Mouse (Mus musculus) lung, adult 2 months (tissue): ENCODE measurements around the gene Cnot10. TPM values are rescaled to one million over a fixed set of nuclear protein-coding genes. Genes with fewer than 3 reads are reported as not detected.

Experiments used
- DNase-seq: peaks from one replicate; pipeline ENCODE4 v3.0.0; 2022
- H3K4me1 ChIP-seq: fragments of 200-500 bp; 2 replicates; pipeline ENCODE4 v1.6.1; 2011; ENCODE audit warnings: low read length; ENCODE audit not compliant: control insufficient read depth, insufficient read depth
- H3K4me3 ChIP-seq: fragments of 200-500 bp; replicated peaks from 2 replicates; pipeline ENCODE3; 2011; ENCODE audit warnings: low read depth, mild to moderate bottlenecking, control low read depth, low read length; ENCODE audit errors: extremely low read depth
- CTCF ChIP-seq: fragments of 200-500 bp; IDR thresholded peaks from 2 replicates; pipeline ENCODE4 v1.5.1; 2011; ENCODE audit warnings: mild to moderate bottlenecking, low read length, control low read depth; ENCODE audit not compliant: insufficient read depth
- POLR2A ChIP-seq: fragments of 200-500 bp; IDR thresholded peaks from 2 replicates; pipeline ENCODE4 v1.6.1; 2011; ENCODE audit warnings: low read depth, mild to moderate bottlenecking, control low read depth, low read length, borderline replicate concordance; ENCODE audit errors: extremely low read depth
- WGBS: fragments of 180-500 bp; shearing (Covaris S2); methylation state at CpG from one replicate; pipeline ENCODE4 v1.1.7; 2018; 5-methylcytosine and 5-hydroxymethylcytosine counted together
- polyA plus RNA-seq: library from polyadenylated mRNA; depleted of rRNA; stranded (reverse); fragments of >200 nt; gene quantifications from 2 replicates; pipeline ENCODE4 v1.2.3, GENCODE M21; 2012; rRNA removed

Gene Cnot10
- polyA plus RNA-seq, result 23.0 and 28.9 TPM in 2 replicates

- 0 out of 2 replicates have a peak, but pooled peaks cover 6% of the 10 kb centered on the region for H3K4me1 ChIP-seq
- TF ChIP-seq POLR2A, result peak; percentile 71; the same call in 1 of the 2 replicates
- TF ChIP-seq CTCF, result no peak
- peak; percentile 97 for DNase-seq
- H3K4me3 ChIP-seq, result peak within 1 kb of the TSS; percentile 76
- 4% methylated on average over 51 of the region's 51 CpGs for WGBS
Measured at GRCm38 (mm10) chr9:114639839-114640646, at the start of gene Cnot10. Gene Cnot10 (minus strand): TSS chr9:114640184.

- DNase-seq, result no peak
- 1% methylated on average over 50 of the region's 50 CpGs for WGBS
- H3K4me1 ChIP-seq, result peaks cover 6% of the 10 kb centered on the region; the same call in 1 of the 2 replicates
- peak overlapping the region; percentile 93 for H3K4me3 ChIP-seq
- TF ChIP-seq CTCF (no peak), POLR2A (no peak)
Measured at GRCm38 (mm10) chr9:114688953-114689407, 49.0 kb upstream of the Cnot10 start.

GRCm38 (mm10) chr9:114688252-114688952, 48.4 kb upstream of the Cnot10 start, which contains the start of gene Dync1li1:
Gene Dync1li1 (plus strand): TSS chr9:114688790.
- peak; percentile 96 for DNase-seq
- TF ChIP-seq CTCF, result no peak
- TF ChIP-seq POLR2A, result peak; percentile 86
- Histone ChIP-seq H3K4me1 (peaks cover 6% of the 10 kb centered on the region; the same call in 1 of the 2 replicates), H3K4me3 (peak within 1 kb of the TSS; percentile 93)
- under 1% methylated on average over 57 of the region's 57 CpGs for WGBS

GRCm38 (mm10) chr9:114687639-114688038, 47.7 kb upstream of the Cnot10 start:
- TF ChIP-seq CTCF, result no peak
- no peak for TF ChIP-seq POLR2A
- WGBS, result 75% methylated on average over 13 of the region's 13 CpGs
- no peak overlapping the region for H3K4me3 ChIP-seq
- H3K4me1 ChIP-seq, result peaks cover 6% of the 10 kb centered on the region; the same call in 1 of the 2 replicates
- DNase-seq, result no peak

GRCm38 (mm10) chr9:114686245-114686644, 46.3 kb upstream of the Cnot10 start:
- TF ChIP-seq POLR2A (no peak), CTCF (no peak)
- 70% methylated on average over 7 of the region's 7 CpGs for WGBS
- DNase-seq, result no peak

GRCm38 (mm10) chr9:114682193-114682592, 42.2 kb upstream of the Cnot10 start:
- no peak for TF ChIP-seq CTCF
- TF ChIP-seq POLR2A, result no peak
- H3K4me3 ChIP-seq, result no peak overlapping the region
- WGBS, result 77% methylated on average over 4 of the region's 4 CpGs

More at GRCm38 (mm10) chr9:114686245-114686644, 46.3 kb upstream of the Cnot10 start:
- Histone ChIP-seq H3K4me1 (peaks cover 6% of the 10 kb centered on the region; the same call in 1 of the 2 replicates), H3K4me3 (no peak overlapping the region)

GRCm38 (mm10) chr9:114680531-114680930, 40.5 kb upstream of the Cnot10 start:
- no peak for TF ChIP-seq POLR2A
- no peak for TF ChIP-seq CTCF
- DNase-seq, result no peak
- Histone ChIP-seq H3K4me1 (no peaks in the 10 kb centered on the region), H3K4me3 (no peak overlapping the region)
- WGBS, result 75% methylated on average over 6 of the region's 6 CpGs

More at GRCm38 (mm10) chr9:114682193-114682592, 42.2 kb upstream of the Cnot10 start:
- no peak for DNase-seq
- H3K4me1 ChIP-seq, result no peaks in the 10 kb centered on the region

- 67% methylated on average over 5 of the region's 5 CpGs for WGBS
- no peak overlapping the region for H3K4me3 ChIP-seq
- DNase-seq, result no peak
- H3K4me1 ChIP-seq, result no peaks in the 10 kb centered on the region
- no peak for TF ChIP-seq POLR2A
- TF ChIP-seq CTCF, result no peak
Measured at GRCm38 (mm10) chr9:114679944-114680343, 40.0 kb upstream of the Cnot10 start.

- DNase-seq, result no peak
- H3K4me1 ChIP-seq, result no peaks in the 10 kb centered on the region
- no peak overlapping the region for H3K4me3 ChIP-seq
- TF ChIP-seq CTCF (no peak), POLR2A (no peak)
- WGBS, result 66% methylated on average over 5 of the region's 5 CpGs
Measured at GRCm38 (mm10) chr9:114678576-114678975, 38.6 kb upstream of the Cnot10 start.
